Mouse (Mus musculus) G1E (cell line): Measurements from ENCODE around the gene Ncam2. TPM values are rescaled to one million over a fixed set of nuclear protein-coding genes. Genes with fewer than 3 reads are reported as not detected.

ENCODE experiments used
- ATAC-seq: 2 replicates; pipeline ENCODE4 v1.8.0; 2016; ENCODE audit warnings: mild to moderate bottlenecking; ENCODE audit not compliant: insufficient number of reproducible peaks, poor library complexity, low FRiP score, severe bottlenecking; ENCODE audit errors: extremely low read depth
- DNase-seq: peaks from one replicate; pipeline ENCODE4 v3.0.0; 2012; ENCODE audit warnings: low spot score
- H3K27me3 ChIP-seq: 2 replicates; pipeline ENCODE4 v1.6.1; 2012; ENCODE audit warnings: mild to moderate bottlenecking, low read length, inconsistent platforms; ENCODE audit not compliant: insufficient read depth
- H3K36me3 ChIP-seq: replicated peaks from 2 replicates; pipeline ENCODE3; 2012; ENCODE audit warnings: mild to moderate bottlenecking, inconsistent platforms
- H3K4me1 ChIP-seq: 2 replicates; pipeline ENCODE4 v1.6.1; 2012; ENCODE audit warnings: low read depth, low read length, inconsistent platforms, mixed read lengths; ENCODE audit not compliant: insufficient read depth
- H3K4me3 ChIP-seq: 2 replicates; pipeline ENCODE4 v1.5.1; 2012; ENCODE audit warnings: low read depth, mild to moderate bottlenecking, inconsistent platforms, low read length, moderate library complexity, mixed read lengths
- H3K9me3 ChIP-seq: replicated peaks from 2 replicates; pipeline ENCODE4 v1.6.1; 2012; ENCODE audit warnings: inconsistent platforms
- CTCF ChIP-seq: IDR thresholded peaks from 2 replicates; pipeline ENCODE4 v1.5.1; 2012; ENCODE audit warnings: low read depth, low read length, inconsistent platforms, mixed read lengths
- GATA1 ChIP-seq: IDR thresholded peaks from 2 replicates; pipeline ENCODE4 v1.6.1; 2012; ENCODE audit warnings: borderline replicate concordance, low read length, inconsistent platforms, mixed read lengths
- GATA2 ChIP-seq: IDR thresholded peaks from 2 replicates; pipeline ENCODE4 v1.6.1; 2012; ENCODE audit warnings: low read depth, low read length, inconsistent platforms, borderline replicate concordance
- POLR2AphosphoS5 ChIP-seq: IDR thresholded peaks from 2 replicates; pipeline ENCODE4 v1.6.1; 2012; ENCODE audit warnings: low read depth, low read length, inconsistent platforms; ENCODE audit not compliant: insufficient replicate concordance
- TAL1 ChIP-seq: conservative IDR thresholded peaks from 2 replicates; pipeline ENCODE4 v1.6.1; 2012; ENCODE audit warnings: low read depth, low read length, inconsistent platforms, mixed read lengths
- polyA plus RNA-seq: library from polyadenylated mRNA; stranded (reverse); fragments of >175 nt; gene quantifications from 2 replicates; pipeline ENCODE4 v1.2.3, GENCODE M21; 2012
- total RNA-seq, 2 experiments: library from RNA; stranded (forward) in 1 of 2; stranded (reverse) in 1 of 2; fragments of 200-1000 nt in 1 of 2; fragments of >200 nt in 1 of 2; fragmentation: Nextera tagmentation in 1 of 2; gene quantifications; 2 replicates each; pipeline ENCODE4 v1.2.3; 2014 to 2017

Gene Ncam2
- total and polyA plus RNA-seq, 3 experiments: 0.11 TPM; not detected in 2

- H3K27me3 ChIP-seq: no peaks in the 10 kb centered on the region
- no peaks in the 10 kb centered on the region for H3K9me3 ChIP-seq
- no peaks in the 10 kb centered on the region for H3K36me3 ChIP-seq
- no peak for DNase-seq
- no peaks in the 10 kb centered on the region for H3K4me1 ChIP-seq
- TF ChIP-seq GATA1 (no peak), GATA2 (no peak)
- no peak for ATAC-seq
- H3K4me3 ChIP-seq: no peak overlapping the region
Measured at GRCm38 (mm10) chr16:81651550-81651949, 451.1 kb downstream of the Ncam2 start.

- ATAC-seq: no peak
- no peak for TF ChIP-seq TAL1
- TF ChIP-seq POLR2AphosphoS5: no peak
- no peak for TF ChIP-seq GATA2
- TF ChIP-seq GATA1: no peak
- no peak for TF ChIP-seq CTCF
- DNase-seq: no peak
- Histone ChIP-seq H3K4me3 (no peak overlapping the region), H3K36me3 (no peaks in the 10 kb centered on the region), H3K27me3 (no peaks in the 10 kb centered on the region), H3K9me3 (no peaks in the 10 kb centered on the region), H3K4me1 (no peaks in the 10 kb centered on the region)
Measured at GRCm38 (mm10) chr16:81656550-81656949, 456.1 kb downstream of the Ncam2 start.

GRCm38 (mm10) chr16:81673866-81674265, 473.4 kb downstream of the Ncam2 start:
- Histone ChIP-seq H3K9me3 (no peaks in the 10 kb centered on the region), H3K27me3 (no peaks in the 10 kb centered on the region), H3K36me3 (no peaks in the 10 kb centered on the region), H3K4me1 (no peaks in the 10 kb centered on the region), H3K4me3 (no peak overlapping the region)
- DNase-seq (no peak), ATAC-seq (no peak)
- no peak for TF ChIP-seq TAL1

- no peaks in the 10 kb centered on the region for H3K36me3 ChIP-seq
- no peaks in the 10 kb centered on the region for H3K4me1 ChIP-seq
- ATAC-seq (no peak), DNase-seq (no peak)
- no peaks in the 10 kb centered on the region for H3K27me3 ChIP-seq
- H3K9me3 ChIP-seq: no peaks in the 10 kb centered on the region
- no peak overlapping the region for H3K4me3 ChIP-seq
- TF ChIP-seq TAL1 (no peak), GATA2 (no peak), CTCF (no peak), POLR2AphosphoS5 (no peak), GATA1 (no peak)
Measured at GRCm38 (mm10) chr16:81675546-81675945, 475.0 kb downstream of the Ncam2 start.
